Mouse (Mus musculus): ENCODE data around the gene Lrmda. TPM values are rescaled to one million over a fixed set of nuclear protein-coding genes. Genes with fewer than 3 reads are reported as not detected.

Lrmda gene
- total and polyA plus RNA-seq, 3 experiments, result 0.43 to 1.1 (median 1.0) TPM

GRCm38 (mm10) chr14:22931114-22931822, 911.8 kb downstream of the Lrmda start:
- no peak for TF ChIP-seq POLR2A (IDR thresholded peaks at IDR 0.05; ENCODE audit: insufficient read depth, low read depth, low read length)
- TF ChIP-seq CTCF (IDR thresholded peaks at IDR 0.05), result no peak
- TF ChIP-seq EP300 (IDR thresholded peaks at IDR 0.05; ENCODE audit: insufficient read depth, low read depth, low read length), result no peak
- H3K27me3 ChIP-seq (ENCODE audit: control insufficient read depth, insufficient read depth, low read length), result no peaks in the 10 kb centered on the region; the same call in 1 of the 2 replicates
- H3K4me1 ChIP-seq (ENCODE audit: control insufficient read depth, insufficient read depth, low read length), result no peaks in the 10 kb centered on the region
- no peaks in the 10 kb centered on the region for H3K79me2 ChIP-seq (replicated peaks; ENCODE audit: control insufficient read depth, insufficient read depth, low read length)
- WGBS, result 86% methylated on average over 4 of the region's 4 CpGs
- H3K4me3 ChIP-seq, result no peak overlapping the region
- intact Hi-C loops (cut with DNase I), result no loop called here
- no peak overlapping the region for H3K27ac ChIP-seq
- no peak overlapping the region for H3K9ac ChIP-seq (ENCODE audit: low read depth, low read length)
- no peak for DNase-seq
- H3K36me3 ChIP-seq (ENCODE audit: control insufficient read depth, insufficient read depth, low read length), result no peaks in the 10 kb centered on the region

- peaks cover 2% of the 10 kb centered on the region for H3K4me1 ChIP-seq (ENCODE audit: control insufficient read depth, insufficient read depth, low read length)
- no peak for DNase-seq
- WGBS, result 63% methylated on average over 3 of the region's 3 CpGs
- intact Hi-C loops (cut with DNase I), result no loop called here
- H3K27ac ChIP-seq, result no peak overlapping the region
- no peaks in the 10 kb centered on the region for H3K79me2 ChIP-seq (replicated peaks; ENCODE audit: control insufficient read depth, insufficient read depth, low read length)
- no peak overlapping the region for H3K9ac ChIP-seq (ENCODE audit: low read depth, low read length)
- no peaks in the 10 kb centered on the region for H3K27me3 ChIP-seq (ENCODE audit: control insufficient read depth, insufficient read depth, low read length)
- TF ChIP-seq POLR2A (IDR thresholded peaks at IDR 0.05; ENCODE audit: insufficient read depth, low read depth, low read length) (no peak), EP300 (IDR thresholded peaks at IDR 0.05; ENCODE audit: insufficient read depth, low read depth, low read length) (no peak), CTCF (IDR thresholded peaks at IDR 0.05) (no peak)
- no peak overlapping the region for H3K4me3 ChIP-seq
- H3K36me3 ChIP-seq (ENCODE audit: control insufficient read depth, insufficient read depth, low read length), result no peaks in the 10 kb centered on the region
Observed at GRCm38 (mm10) chr14:22936701-22937100, 917.2 kb downstream of the Lrmda start.

GRCm38 (mm10) chr14:22940576-22940975, 921.1 kb downstream of the Lrmda start:
- H3K79me2 ChIP-seq (replicated peaks; ENCODE audit: control insufficient read depth, insufficient read depth, low read length), result no peaks in the 10 kb centered on the region
- no peak overlapping the region for H3K9ac ChIP-seq (ENCODE audit: low read depth, low read length)
- H3K27me3 ChIP-seq (ENCODE audit: control insufficient read depth, insufficient read depth, low read length), result no peaks in the 10 kb centered on the region
- H3K36me3 ChIP-seq (ENCODE audit: control insufficient read depth, insufficient read depth, low read length), result no peaks in the 10 kb centered on the region
- no peak for DNase-seq
- no peak overlapping the region for H3K27ac ChIP-seq
- no peak overlapping the region for H3K4me3 ChIP-seq
- TF ChIP-seq POLR2A (IDR thresholded peaks at IDR 0.05; ENCODE audit: insufficient read depth, low read depth, low read length) (no peak), CTCF (IDR thresholded peaks at IDR 0.05) (no peak), EP300 (IDR thresholded peaks at IDR 0.05; ENCODE audit: insufficient read depth, low read depth, low read length) (no peak)
- H3K4me1 ChIP-seq (ENCODE audit: control insufficient read depth, insufficient read depth, low read length), result peaks cover 2% of the 10 kb centered on the region
- intact Hi-C loops (cut with DNase I), result no loop called here
- WGBS, result 42% methylated on average over 2 of the region's 2 CpGs

- WGBS, result 90% methylated on average over 2 of the region's 2 CpGs
- H3K27ac ChIP-seq, result no peak overlapping the region
- H3K4me1 ChIP-seq (ENCODE audit: control insufficient read depth, insufficient read depth, low read length), result peaks cover 2% of the 10 kb centered on the region
- no peaks in the 10 kb centered on the region for H3K36me3 ChIP-seq (ENCODE audit: control insufficient read depth, insufficient read depth, low read length)
- no peaks in the 10 kb centered on the region for H3K27me3 ChIP-seq (ENCODE audit: control insufficient read depth, insufficient read depth, low read length)
- DNase-seq, result no peak
- H3K79me2 ChIP-seq (replicated peaks; ENCODE audit: control insufficient read depth, insufficient read depth, low read length), result no peaks in the 10 kb centered on the region
- no peak overlapping the region for H3K4me3 ChIP-seq
- TF ChIP-seq CTCF (IDR thresholded peaks at IDR 0.05) (no peak), POLR2A (IDR thresholded peaks at IDR 0.05; ENCODE audit: insufficient read depth, low read depth, low read length) (no peak), EP300 (IDR thresholded peaks at IDR 0.05; ENCODE audit: insufficient read depth, low read depth, low read length) (no peak)
- H3K9ac ChIP-seq (ENCODE audit: low read depth, low read length), result no peak overlapping the region
- intact Hi-C loops (cut with DNase I), result no loop called here
Observed at GRCm38 (mm10) chr14:22942569-22942968, 923.1 kb downstream of the Lrmda start.

GRCm38 (mm10) chr14:22949466-22949865, 930.0 kb downstream of the Lrmda start:
- no peak overlapping the region for H3K4me3 ChIP-seq
- H3K36me3 ChIP-seq (ENCODE audit: control insufficient read depth, insufficient read depth, low read length), result no peaks in the 10 kb centered on the region
- DNase-seq, result no peak
- H3K27ac ChIP-seq, result no peak overlapping the region
- no peaks in the 10 kb centered on the region for H3K79me2 ChIP-seq (replicated peaks; ENCODE audit: control insufficient read depth, insufficient read depth, low read length)
- H3K27me3 ChIP-seq (ENCODE audit: control insufficient read depth, insufficient read depth, low read length), result no peaks in the 10 kb centered on the region
- H3K4me1 ChIP-seq (ENCODE audit: control insufficient read depth, insufficient read depth, low read length), result no peaks in the 10 kb centered on the region
- H3K9ac ChIP-seq (ENCODE audit: low read depth, low read length), result no peak overlapping the region
- TF ChIP-seq CTCF (IDR thresholded peaks at IDR 0.05) (no peak), POLR2A (IDR thresholded peaks at IDR 0.05; ENCODE audit: insufficient read depth, low read depth, low read length) (no peak), EP300 (IDR thresholded peaks at IDR 0.05; ENCODE audit: insufficient read depth, low read depth, low read length) (no peak)
- intact Hi-C loops (cut with DNase I), result no loop called here

- H3K27me3 ChIP-seq (ENCODE audit: control insufficient read depth, insufficient read depth, low read length), result no peaks in the 10 kb centered on the region
- WGBS, result 82% methylated on average over 1 of the region's 1 CpGs
- DNase-seq, result no peak
- H3K27ac ChIP-seq, result no peak overlapping the region
- H3K4me1 ChIP-seq (ENCODE audit: control insufficient read depth, insufficient read depth, low read length), result no peaks in the 10 kb centered on the region
- no peaks in the 10 kb centered on the region for H3K79me2 ChIP-seq (replicated peaks; ENCODE audit: control insufficient read depth, insufficient read depth, low read length)
- H3K9ac ChIP-seq (ENCODE audit: low read depth, low read length), result no peak overlapping the region
- no peaks in the 10 kb centered on the region for H3K36me3 ChIP-seq (ENCODE audit: control insufficient read depth, insufficient read depth, low read length)
- H3K4me3 ChIP-seq, result no peak overlapping the region
- intact Hi-C loops (cut with DNase I), result no loop called here
- TF ChIP-seq EP300 (IDR thresholded peaks at IDR 0.05; ENCODE audit: insufficient read depth, low read depth, low read length) (no peak), CTCF (IDR thresholded peaks at IDR 0.05) (no peak), POLR2A (IDR thresholded peaks at IDR 0.05; ENCODE audit: insufficient read depth, low read depth, low read length) (no peak)
Observed at GRCm38 (mm10) chr14:22952981-22953380, 933.5 kb downstream of the Lrmda start.

Data from heart, adult 2 months (tissue).